Mouse (Mus musculus) midbrain, embryonic 16.5 days (tissue): ENCODE data around the gene Zc3h8. TPM values are rescaled to one million over a fixed set of nuclear protein-coding genes. Genes with fewer than 3 reads are reported as not detected.

Experiments
- ATAC-seq: fragments of 200-750 bp; cut with Nextera tagmentation; 2 replicates; pipeline ENCODE4 v1.8.0; 2017; ENCODE audit warnings: moderate TSS enrichment
- H3K27ac ChIP-seq: fragments of 300-500 bp; sonication (generic); 2 replicates; pipeline ENCODE4 v1.5.1; 2014; ENCODE audit warnings: mild to moderate bottlenecking, low read length, mixed read lengths
- H3K27me3 ChIP-seq: fragments of 300-500 bp; sonication (generic); 2 replicates; pipeline ENCODE4 v1.6.1; 2014; ENCODE audit warnings: low read depth, low read length, mixed read lengths; ENCODE audit not compliant: control insufficient read depth, insufficient read depth
- H3K36me3 ChIP-seq: fragments of 300-500 bp; sonication (generic); 2 replicates; pipeline ENCODE4 v1.6.1; 2014; ENCODE audit warnings: mild to moderate bottlenecking, low read length, moderate library complexity, mixed read lengths; ENCODE audit not compliant: control insufficient read depth, insufficient read depth
- H3K4me1 ChIP-seq: fragments of 300-500 bp; sonication (generic); 2 replicates; pipeline ENCODE4 v1.6.1; 2014; ENCODE audit warnings: mild to moderate bottlenecking, low read length, mixed read lengths; ENCODE audit not compliant: control insufficient read depth, insufficient read depth
- H3K4me2 ChIP-seq: fragments of 300-500 bp; sonication (generic); 2 replicates; pipeline ENCODE4 v1.6.1; 2014; ENCODE audit warnings: mild to moderate bottlenecking, low read length, mixed read lengths
- H3K4me3 ChIP-seq: fragments of 300-500 bp; sonication (generic); 2 replicates; pipeline ENCODE4 v1.5.1; 2014; ENCODE audit warnings: low read depth, mild to moderate bottlenecking, low read length, moderate library complexity, mixed read lengths
- H3K9ac ChIP-seq: fragments of 300-500 bp; sonication (generic); 2 replicates; pipeline ENCODE4 v1.6.1; 2014; ENCODE audit warnings: low read depth, low read length, mixed read lengths
- H3K9me3 ChIP-seq: fragments of 300-500 bp; sonication (generic); replicated peaks from 2 replicates; pipeline ENCODE4 v1.6.1; 2014; ENCODE audit warnings: mild to moderate bottlenecking, low read length, mixed read lengths; ENCODE audit not compliant: control insufficient read depth, poor library complexity, severe bottlenecking
- WGBS: fragments of 180-500 bp; shearing (Covaris S2); extraction: QIAGEN DNeasy Blood & Tissue Kit; methylation state at CpG from one replicate; pipeline ENCODE4 v1.1.7; 2014; 5-methylcytosine and 5-hydroxymethylcytosine counted together
- polyA plus RNA-seq: library from polyadenylated mRNA; unstranded; fragments of >200 nt; fragmentation: Nextera tagmentation; extraction: Ambion mirVana; gene quantifications from 2 replicates; pipeline ENCODE4 v1.2.1, GENCODE M21; 2015

Gene Zc3h8
- polyA plus RNA-seq = 16.1 and 17.7 TPM in 2 replicates

GRCm38 (mm10) chr2:128943538-128944528, at the start of gene Zc3h8:
Gene Zc3h8 (minus strand): TSS chr2:128944077.
- Histone ChIP-seq H3K9ac (peak within 1 kb of the TSS; percentile 93), H3K4me1 (peaks cover 7% of the 10 kb centered on the region), H3K4me3 (peak within 1 kb of the TSS; percentile 89), H3K27me3 (no peaks in the 10 kb centered on the region), H3K4me2 (peak within 1 kb of the TSS; percentile 76), H3K9me3 (no peaks in the 10 kb centered on the region), H3K36me3 (no peaks in the 10 kb centered on the region; the same call in 1 of the 2 replicates), H3K27ac (peak within 1 kb of the TSS; percentile 93)
- 2% methylated on average over 65 of the region's 65 CpGs for WGBS
- peak; percentile 96 for ATAC-seq

DNA sequence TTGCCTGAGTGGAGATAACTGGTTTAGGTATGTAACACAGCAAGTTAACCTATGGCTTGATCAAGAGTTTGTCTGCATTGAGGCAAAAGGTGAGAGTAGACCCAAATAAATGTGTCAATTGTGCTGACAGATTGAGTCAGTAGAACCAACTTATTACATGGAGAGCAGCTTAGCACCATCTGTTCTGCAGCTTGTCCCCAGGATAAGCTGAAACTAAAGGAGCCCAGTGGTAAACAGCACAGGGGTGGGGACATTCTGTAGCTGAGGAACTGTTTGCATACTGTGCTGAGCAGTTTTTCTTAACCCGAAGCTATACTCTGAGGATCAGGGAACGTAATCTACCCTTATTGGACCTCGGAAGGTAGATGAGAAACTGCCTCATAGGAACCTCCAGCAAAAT, 40.9 kb upstream of the Zc3h8 start:
- 88% methylated on average over 3 of the region's 3 CpGs for whole genome bisulfite sequencing
- H3K27ac ChIP-seq = no peak overlapping the region
- H3K27me3 ChIP-seq = no peaks in the 10 kb centered on the region
- no peaks in the 10 kb centered on the region for H3K9me3 ChIP-seq
- no peak for ATAC-seq
- no peak overlapping the region for H3K9ac ChIP-seq
- H3K4me3 ChIP-seq = no peak overlapping the region
- H3K36me3 ChIP-seq = no peaks in the 10 kb centered on the region
- no peak overlapping the region for H3K4me2 ChIP-seq
- no peaks in the 10 kb centered on the region for H3K4me1 ChIP-seq

DNA sequence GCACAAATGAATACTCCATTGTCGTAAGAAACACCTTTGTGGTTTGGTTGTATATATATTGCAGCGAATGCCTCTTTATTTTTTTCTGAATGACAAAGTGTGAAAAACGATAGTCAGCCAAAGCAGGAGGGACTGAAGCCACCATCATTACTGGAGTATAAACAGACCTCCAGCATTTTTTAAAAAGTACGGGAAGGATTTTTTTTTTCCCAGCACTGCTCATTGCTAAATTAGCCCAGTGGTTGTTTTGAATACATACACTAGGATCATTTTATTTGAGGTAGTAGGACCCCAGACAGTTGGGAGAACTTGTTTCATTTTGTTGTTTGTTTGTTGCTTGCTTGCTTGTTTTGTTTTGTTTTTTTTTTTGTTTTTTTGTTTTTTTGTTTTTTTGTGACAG, 31.7 kb upstream of the Zc3h8 start:
- H3K4me3 ChIP-seq = no peak overlapping the region
- 84% methylated on average over 4 of the region's 4 CpGs for WGBS
- no peak for ATAC-seq
- H3K27ac ChIP-seq = no peak overlapping the region
- H3K4me2 ChIP-seq = no peak overlapping the region
- H3K9ac ChIP-seq = no peak overlapping the region
- H3K36me3 ChIP-seq = no peaks in the 10 kb centered on the region
- H3K4me1 ChIP-seq = no peaks in the 10 kb centered on the region
- no peaks in the 10 kb centered on the region for H3K27me3 ChIP-seq
- no peaks in the 10 kb centered on the region for H3K9me3 ChIP-seq

GRCm38 (mm10) chr2:128972301-128972700, 28.4 kb upstream of the Zc3h8 start:
- no peak overlapping the region for H3K27ac ChIP-seq
- no peak for ATAC-seq
- no peak overlapping the region for H3K4me3 ChIP-seq
- H3K27me3 ChIP-seq = no peaks in the 10 kb centered on the region
- H3K36me3 ChIP-seq = no peaks in the 10 kb centered on the region
- H3K9me3 ChIP-seq = no peaks in the 10 kb centered on the region
- H3K4me1 ChIP-seq = peaks cover 2% of the 10 kb centered on the region; the same call in 1 of the 2 replicates
- H3K9ac ChIP-seq = no peak overlapping the region
- H3K4me2 ChIP-seq = no peak overlapping the region

- Histone ChIP-seq H3K4me1 (peaks cover 10% of the 10 kb centered on the region), H3K4me2 (peak overlapping the region; percentile 56), H3K27me3 (no peaks in the 10 kb centered on the region), H3K9ac (peak overlapping the region; percentile 100), H3K36me3 (no peaks in the 10 kb centered on the region), H3K4me3 (peak overlapping the region; percentile 91), H3K27ac (peak overlapping the region; percentile 100), H3K9me3 (no peaks in the 10 kb centered on the region)
- ATAC-seq = no peak
Measured at GRCm38 (mm10) chr2:128968475-128969083, 24.7 kb upstream of the Zc3h8 start.

DNA sequence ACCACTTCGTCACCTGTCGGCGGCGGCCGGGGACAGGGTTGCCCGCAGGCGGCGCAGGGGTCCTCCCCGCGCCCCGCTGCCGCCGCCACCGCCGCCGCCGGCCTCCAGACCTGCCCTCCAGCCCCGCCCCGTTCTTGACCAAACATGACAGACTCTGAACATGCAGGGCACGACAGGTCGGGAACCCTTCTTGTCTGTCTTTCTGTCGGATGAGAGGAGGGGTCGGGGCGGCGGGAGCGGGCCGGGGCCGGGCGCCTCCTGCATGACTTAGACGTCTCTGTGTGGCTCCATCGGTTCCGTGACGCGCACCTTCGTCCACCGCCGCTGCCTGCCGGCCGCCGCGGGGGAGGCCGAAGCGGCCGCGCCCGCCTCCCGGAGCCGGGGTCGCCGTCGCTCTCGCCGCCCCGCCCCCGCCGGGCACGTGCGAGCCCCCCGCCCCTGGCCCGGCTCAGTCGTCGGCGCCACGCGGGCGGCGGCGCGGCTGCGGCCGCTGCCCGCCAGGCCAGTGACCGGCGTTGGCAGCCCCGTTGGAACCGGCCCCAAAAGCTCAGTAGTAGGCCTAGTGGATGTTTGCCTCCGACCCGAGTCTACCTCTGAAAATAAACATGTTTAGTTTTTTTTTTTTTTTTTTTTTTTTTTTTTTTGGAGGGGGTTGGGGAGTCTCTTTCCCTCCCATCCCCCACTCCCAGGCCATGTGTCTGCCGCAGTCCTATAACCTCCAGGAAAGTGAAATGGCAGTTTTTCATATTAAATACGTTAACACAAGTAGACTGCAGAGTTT, 24.0 kb upstream of the Zc3h8 start, which contains the start of gene Gm10762:
Gene Gm10762 (minus strand): TSS at position 65 of the 781 bp plus-strand sequence.
- under 1% methylated on average over 52 of the region's 80 CpGs for whole genome bisulfite sequencing
- ATAC-seq = peak; percentile 83
- peak within 1 kb of the TSS; percentile 100 for H3K9ac ChIP-seq
- peak within 1 kb of the TSS; percentile 100 for H3K27ac ChIP-seq
- H3K36me3 ChIP-seq = no peaks in the 10 kb centered on the region
- no peaks in the 10 kb centered on the region for H3K27me3 ChIP-seq
- H3K4me1 ChIP-seq = peaks cover 10% of the 10 kb centered on the region
- peak within 1 kb of the TSS; percentile 91 for H3K4me3 ChIP-seq
- H3K4me2 ChIP-seq = peak within 1 kb of the TSS; percentile 56
- no peaks in the 10 kb centered on the region for H3K9me3 ChIP-seq

DNA sequence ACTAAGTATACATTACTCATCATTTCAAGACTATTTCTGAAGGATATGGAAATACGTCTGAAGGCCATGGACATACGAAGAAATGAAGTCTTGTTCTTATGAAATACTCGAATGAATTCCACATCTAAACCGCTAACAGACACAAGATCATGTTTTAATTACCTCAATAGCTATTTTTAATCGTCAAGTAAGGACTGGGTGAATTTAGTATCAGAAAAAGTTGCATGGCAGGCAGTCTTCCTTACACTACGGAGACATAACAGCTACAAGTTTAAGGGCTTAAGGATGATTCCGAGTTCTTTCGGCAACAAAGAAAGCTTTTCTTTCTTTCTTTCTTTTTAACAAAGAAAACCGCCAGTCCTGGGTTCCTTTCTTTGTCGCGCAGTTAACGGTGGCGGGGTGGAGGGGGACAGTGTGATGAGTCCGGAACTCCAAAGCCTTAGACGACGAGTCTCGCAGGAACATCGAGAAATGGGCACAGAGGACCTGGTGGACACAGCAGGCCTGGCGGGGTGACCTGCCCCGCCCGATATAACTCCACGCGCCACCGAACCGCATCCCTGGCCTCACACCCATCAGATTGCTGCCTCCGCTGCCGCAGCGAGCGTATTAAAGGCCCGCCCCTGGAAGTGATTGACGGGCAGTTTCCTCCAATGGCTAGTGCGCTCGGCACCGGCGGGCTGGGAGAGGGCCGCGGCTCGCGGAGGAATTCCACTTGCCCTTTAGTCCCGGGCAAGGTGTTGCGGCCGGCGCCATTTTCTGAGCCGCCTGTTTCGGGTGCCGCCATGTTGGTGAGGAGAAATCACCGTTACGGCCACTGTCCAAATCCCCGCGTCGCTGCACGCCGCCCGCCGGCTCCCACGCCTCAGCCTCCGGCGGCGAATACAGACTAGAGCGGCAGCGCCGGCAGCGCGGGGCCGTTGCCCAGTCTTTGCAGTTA, 23.0 kb upstream of the Zc3h8 start, which contains the start of gene Zc3h6:
Gene Zc3h6 (plus strand): TSS at position 762 of the 940 bp plus-strand sequence.
- Histone ChIP-seq H3K4me3 (peak within 1 kb of the TSS; percentile 91), H3K4me1 (peaks cover 10% of the 10 kb centered on the region), H3K9ac (peak within 1 kb of the TSS; percentile 100), H3K9me3 (no peaks in the 10 kb centered on the region), H3K36me3 (no peaks in the 10 kb centered on the region), H3K27ac (peak within 1 kb of the TSS; percentile 100), H3K27me3 (no peaks in the 10 kb centered on the region), H3K4me2 (peak within 1 kb of the TSS; percentile 56)
- under 1% methylated on average over 65 of the region's 65 CpGs for WGBS
- peak; percentile 98 for ATAC-seq

DNA sequence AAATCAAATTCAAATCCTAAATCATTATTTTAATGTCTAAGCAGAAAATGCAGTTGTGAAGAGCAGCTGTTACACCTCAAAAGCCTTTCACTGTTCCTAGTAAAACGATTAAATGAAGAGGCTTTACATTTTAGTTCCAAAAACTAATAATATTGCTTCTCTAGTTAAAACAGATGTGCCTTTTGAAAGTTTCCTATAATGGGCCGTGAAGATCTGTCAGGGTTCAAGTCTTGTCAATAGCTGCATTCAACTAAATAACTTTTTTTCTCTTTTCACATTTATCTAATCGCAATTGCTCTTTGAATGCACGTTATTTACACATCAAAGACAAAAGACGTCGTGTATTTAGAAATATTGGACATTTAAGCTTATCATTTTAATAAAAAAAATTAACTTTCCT, 22.4 kb upstream of the Zc3h8 start:
- Histone ChIP-seq H3K9me3 (no peaks in the 10 kb centered on the region), H3K4me1 (peaks cover 10% of the 10 kb centered on the region), H3K36me3 (no peaks in the 10 kb centered on the region), H3K27ac (peak overlapping the region; percentile 53; the same call in 1 of the 2 replicates), H3K9ac (no peak overlapping the region), H3K4me2 (peak overlapping the region; percentile 46), H3K4me3 (peak overlapping the region; percentile 91), H3K27me3 (no peaks in the 10 kb centered on the region)
- no peak for ATAC-seq
- WGBS = 2% methylated on average over 6 of the region's 6 CpGs
